Mouse (Mus musculus) spleen, postnatal 14 days (tissue): ENCODE results near the gene Gtf3c6.
A peak's percentile ranks its signal among the peaks of the same experiment; 100 is the strongest.

ENCODE experiments used
- DNase-seq, 2 experiments: peaks; one replicate each; pipeline ENCODE4 v3.0.0; 2021 to 2022; ENCODE audit warnings: low spot score in 2 of 2

Gene Gtf3c6

DNA sequence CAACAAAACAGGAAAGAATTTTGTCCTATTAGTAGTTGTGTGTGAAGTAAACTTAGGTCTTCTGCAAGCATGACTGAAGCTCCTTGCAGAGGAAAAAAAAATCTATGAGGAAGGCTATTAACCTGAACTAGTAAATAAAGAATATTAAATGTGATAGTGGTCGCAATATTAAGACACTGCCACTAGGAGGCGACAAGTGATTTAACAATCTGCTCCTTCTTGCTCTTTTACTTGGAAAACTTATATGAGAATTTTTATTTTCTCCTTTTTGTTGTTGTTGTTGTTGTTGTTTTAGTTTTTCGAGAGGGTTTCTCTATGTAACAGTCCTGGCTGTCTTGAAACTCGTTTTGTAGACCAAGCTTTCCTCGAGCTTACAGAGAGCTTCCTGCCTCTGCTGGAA, 1.1 kb upstream of the Gtf3c6 start:
- peak in 1 of 2 experiments; percentile 31 for DNase-seq

DNA sequence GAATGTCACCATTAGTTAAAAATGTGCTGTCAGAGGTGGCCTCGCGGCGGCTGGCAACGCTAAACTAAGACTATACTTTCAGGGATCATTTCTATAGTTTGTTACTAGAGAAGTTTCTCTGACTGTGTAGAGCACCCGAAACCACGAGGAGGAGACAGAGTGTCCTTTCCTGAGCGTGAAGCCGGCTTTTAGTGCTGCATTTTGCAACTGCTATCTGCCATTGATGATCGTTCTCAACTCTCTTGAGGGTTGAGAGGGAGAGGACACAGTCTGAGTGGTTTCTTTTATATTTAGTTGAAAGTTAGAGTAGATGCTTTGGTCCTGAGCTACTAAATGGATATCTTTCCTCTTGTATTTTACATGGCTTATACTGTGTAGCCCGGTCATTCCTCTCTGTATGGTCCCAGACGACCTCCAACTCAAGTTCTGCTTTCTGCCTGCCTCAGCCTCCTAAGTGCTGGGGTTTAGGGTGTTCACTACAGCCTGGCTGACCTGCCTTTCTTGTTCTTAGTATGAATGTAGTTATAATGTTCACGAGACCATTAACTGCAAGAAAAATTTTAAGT, 576 bp upstream of the Gtf3c6 start:
- peak; percentile 30 to 66 for DNase-seq

DNA sequence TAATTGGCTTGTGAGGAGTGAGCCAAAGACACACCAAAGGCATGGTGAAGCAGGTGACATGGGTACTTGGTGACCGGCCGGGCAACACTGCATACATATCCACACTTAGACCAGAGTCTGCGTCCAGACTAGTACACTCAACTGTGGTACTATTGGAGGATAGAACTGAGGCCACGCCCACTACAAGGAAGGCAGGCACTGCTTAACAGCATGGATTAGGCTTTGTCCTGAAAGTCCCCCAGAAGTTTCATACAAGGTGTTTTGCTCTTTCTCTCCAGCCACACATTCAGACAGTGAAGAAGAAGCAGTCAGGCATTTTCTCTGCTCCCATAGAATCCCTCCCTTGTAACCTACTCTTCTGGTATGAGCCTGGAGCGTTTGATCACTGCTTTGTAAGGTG, 1.2 kb downstream of the Gtf3c6 start:
- peak; percentile 25 to 38 for DNase-seq

DNA sequence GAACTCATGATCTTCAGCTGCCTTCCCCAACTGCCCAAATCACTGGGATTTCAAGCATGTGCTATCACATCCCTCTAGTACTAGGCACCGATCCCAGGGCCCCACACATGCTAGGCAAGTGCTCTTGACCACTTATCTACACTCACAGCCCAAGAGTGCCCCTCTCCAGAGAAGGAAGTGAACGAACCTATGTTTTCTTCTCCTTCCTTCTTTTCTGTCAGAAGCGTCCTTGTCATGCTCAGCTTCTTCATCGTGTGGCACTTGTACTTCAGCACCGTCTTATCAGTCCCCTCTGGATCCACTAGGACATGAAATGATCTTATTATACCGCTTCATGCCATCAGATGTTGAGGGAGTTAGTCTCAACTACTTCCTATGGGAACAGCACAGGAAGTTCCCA, 6.9 kb downstream of the Gtf3c6 start:
- DNase-seq: no peak

DNA sequence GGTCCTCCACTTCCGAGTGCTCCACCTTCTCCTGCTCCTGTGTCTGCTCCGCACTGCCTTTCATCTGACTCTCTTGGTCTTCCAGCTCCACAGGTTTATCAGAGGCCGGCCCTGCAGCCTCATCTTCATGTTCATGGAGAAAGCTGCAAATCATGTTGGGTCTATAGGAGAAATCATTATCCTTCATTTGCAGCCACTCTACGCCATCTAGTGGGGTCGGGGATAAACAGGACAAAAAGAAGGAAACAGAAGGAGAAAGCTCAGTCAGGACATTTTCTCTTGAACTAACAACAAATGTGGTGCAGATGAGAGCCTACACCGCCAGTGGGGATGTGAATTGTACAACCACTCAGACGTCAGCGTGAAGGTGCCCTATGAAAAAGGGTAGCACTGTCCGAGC, 8.3 kb downstream of the Gtf3c6 start:
- DNase-seq: no peak

DNA sequence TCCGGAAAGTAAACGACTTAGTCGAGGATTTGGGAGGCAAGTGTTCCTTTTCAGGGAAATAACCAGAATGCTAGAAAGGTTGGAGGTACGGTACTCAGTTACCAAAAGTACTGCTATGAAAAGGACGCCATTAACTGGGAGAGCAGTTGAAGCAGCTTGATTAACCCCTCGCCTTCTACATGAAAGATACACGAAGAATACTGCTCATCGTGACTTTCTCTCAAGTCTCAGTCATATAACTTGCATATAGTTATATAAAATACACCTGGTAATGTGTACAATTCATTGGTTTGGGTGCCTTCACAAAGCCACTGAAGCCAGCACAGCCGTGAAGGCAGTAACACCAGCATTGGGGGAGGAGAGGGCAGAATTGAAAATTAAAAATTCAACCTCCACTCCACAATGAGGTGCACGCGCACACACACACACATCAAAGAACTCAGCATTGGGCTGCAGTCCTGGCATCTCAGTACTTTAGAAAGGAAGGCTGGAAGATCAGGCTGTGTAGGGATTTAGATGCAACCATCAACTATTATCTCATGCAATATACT, 10.7 kb downstream of the Gtf3c6 start:
- no peak for DNase-seq

DNA sequence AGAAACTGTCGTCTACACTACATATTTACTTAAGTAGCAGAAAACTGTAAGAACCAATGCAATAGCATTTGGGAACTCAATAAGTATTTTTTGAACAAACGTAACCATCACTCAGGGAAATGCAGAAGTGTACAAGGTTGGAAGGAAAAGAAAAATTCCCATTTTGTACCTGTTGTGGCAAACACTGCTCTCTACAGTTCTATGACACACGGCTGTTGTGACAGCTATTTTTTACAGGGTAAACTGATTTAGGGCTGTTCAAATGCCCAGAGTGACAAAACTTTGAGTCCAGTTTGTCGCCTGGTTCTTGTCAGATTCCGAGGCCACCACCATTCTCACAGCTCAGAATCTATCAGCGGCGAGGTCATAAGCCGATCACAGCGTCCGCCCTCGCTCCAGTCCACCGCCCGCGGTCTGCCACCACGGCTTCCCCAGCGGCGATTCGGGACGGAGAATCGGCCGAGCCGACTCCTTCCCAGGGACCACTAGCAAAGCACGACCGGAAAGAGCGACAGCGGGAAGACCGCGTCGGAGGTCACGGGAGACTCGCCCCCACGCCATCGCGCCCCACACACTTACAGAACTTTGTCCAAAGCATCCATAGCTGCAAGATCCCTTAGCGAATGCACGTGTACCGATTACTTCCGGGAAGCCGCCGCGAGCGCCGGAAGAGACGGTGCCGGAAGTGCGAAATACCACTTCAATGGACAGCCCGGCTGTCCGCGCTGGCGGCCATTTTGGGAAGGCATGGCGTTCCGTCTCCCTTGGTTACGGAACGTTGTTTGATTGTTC, 11.3 kb downstream of the Gtf3c6 start, which contains the start of gene Rpf2:
TSS of gene Rpf2 (minus strand) at position 663 of the 792 bp plus-strand sequence.
- peak; percentile 48 to 68 for DNase-seq

DNA sequence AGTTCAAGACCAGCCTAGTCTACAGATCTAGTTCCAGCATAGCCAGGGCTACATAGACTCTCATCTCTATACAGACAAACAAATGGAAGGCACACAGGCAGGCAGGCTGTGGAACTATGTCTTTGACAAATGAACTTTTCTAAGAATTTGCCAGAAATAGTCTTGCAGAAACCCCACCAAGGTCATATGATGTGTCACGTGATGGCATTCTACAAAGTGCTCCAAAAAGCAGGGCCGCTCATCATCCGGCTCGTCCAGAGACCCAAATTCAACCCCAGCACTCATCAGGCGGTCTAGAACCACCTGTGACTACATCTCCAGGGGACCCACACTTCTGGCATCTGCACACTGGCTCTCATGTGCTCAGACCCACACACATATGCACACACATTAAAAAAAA, 20.1 kb downstream of the Gtf3c6 start:
- no peak for DNase-seq

DNA sequence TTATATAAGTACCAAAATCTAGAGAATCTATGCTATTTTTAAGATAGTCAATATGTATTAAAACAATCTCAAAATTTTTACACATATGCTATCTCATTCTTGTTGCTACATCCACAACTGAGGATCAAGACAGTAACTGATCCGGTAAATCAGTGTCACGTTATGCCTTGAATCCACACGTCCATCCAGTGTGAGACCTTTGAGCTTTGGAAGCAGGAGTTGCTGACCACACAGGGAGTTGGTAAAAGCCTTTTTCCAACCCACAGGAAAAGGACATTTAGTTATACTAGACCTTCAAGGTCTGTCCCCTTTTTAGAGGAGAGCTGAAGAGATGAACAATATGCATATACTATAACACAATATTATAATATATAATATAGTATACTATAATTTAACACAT, 24.7 kb downstream of the Gtf3c6 start:
- no peak for DNase-seq

DNA sequence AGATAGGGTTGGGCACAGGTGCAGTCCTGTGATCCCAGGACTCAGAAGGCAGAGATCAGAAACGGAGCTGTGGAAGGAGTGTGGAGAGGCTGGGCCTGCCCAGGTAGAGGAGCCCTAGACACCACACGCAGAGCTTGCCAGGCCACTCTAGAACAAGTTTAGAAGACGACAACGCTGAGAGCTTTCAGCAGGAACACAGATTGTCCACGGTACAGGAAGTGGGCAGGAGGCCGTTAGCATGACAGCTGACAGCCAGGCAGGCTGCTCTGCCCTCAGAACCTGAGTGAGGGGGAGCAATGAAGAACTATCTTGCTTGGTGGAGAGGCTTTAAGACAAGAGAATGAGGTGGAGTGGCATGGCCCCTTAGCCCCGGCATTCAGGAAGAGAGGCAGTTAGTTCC, 25.5 kb downstream of the Gtf3c6 start:
- no peak for DNase-seq

DNA sequence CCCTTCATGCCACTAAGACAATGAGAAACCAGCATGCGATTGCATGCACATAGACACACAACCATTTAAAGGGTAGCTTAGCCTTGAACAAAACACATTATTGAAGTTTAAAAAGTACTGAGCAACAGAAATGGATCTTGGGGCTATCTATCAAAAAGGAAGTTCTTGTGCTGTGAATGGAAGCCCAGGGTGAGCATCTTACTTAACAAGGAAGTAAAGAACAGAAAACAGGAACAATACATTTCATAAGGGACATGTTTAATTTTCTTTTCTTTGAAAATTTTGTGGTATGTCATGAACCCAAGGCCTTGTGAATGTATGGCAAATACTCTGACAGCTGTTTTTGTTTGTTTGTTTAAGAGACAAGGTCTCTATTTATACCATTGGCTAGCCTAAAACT, 28.2 kb downstream of the Gtf3c6 start:
- DNase-seq: no peak

DNA sequence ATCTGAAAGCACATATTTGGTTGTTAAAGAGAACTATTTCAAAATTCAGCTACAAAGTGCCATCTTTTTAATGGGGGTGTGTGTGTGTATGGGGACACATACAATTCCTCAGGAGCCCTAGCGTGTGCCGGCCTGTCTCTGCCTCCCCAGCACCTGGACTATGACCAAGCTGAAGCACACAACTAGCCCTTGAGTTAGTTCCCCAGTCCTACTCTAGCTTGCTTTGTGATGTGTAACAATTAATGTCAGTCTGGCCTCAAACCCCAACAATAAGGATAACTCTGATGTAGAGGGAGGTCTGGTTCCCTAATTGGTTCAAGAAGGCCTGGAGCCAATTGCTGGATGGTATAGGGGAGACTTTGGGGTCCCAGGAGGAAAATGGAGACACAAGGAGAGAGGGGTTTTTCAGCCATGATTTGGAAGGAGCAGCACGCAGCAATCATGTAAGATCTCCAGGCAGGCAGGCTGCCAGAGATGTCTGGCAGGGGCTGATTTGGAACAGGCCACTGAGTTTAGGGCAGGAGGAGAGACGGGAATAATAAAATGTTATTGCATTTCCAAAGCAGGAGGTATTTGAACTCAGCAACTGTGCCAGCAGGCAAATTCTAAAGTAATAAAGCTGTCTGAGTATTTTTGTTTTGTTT, 30.1 kb downstream of the Gtf3c6 start:
- DNase-seq: no peak

DNA sequence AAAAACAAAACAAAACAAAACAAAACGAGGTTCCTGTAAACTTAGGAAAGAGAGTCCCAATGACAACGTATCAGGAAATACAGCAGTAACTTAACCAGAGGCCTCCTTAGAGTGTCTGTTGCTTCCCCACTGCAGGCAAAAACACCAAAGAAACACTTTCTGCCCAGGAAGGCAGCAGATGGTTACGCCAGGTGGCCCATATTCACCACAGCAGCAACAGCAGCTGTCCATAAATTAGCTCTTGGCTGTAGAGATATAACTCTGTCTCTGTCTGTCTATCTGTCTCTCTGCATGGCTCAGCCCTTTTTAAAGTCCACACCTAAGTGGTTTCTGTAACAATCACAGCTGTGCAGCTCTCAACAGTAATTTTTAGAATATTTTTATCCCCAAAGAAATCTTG, 39.0 kb downstream of the Gtf3c6 start:
- no peak for DNase-seq

DNA sequence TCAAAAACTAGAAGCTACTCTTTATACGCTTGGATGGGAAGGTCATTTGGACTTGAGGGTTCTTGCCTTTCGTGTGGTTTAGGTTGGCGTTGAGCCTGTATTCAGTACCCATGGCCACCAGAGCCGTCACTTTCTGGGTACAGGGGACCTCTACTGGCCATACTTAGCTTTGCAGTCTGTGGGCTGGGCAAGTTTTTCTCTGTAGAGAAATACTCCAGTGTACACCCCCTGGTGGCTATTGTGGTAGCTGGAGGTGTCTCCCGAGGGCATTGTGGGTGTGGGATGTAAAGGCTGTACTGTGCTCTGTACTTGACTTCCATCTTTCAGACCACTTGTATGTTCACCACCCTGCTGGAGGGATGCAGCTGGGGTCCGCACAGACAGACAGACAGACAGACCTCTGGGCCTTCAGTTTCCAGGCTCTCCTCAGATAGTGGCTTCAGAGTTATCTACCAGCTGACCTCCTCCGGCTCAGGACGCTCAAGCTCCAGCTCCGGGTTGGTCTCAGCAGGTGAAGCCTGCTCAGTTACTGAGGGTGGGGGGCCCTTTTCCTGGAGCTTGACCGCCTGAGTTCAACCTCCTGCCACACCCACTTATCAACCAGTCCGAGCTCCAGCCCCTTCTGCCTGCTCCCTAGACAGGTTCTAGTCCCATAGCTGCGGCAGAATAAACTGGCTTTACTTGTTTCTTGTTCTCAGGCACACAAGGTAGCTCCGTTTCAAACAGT, 45.3 kb downstream of the Gtf3c6 start:
- peak; percentile 84 to 91 for DNase-seq
